Mouse (Mus musculus) gastrocnemius, adult 2 months (tissue): ENCODE measurements at regions not wholly inside any gene's neighbourhood (a gene's known extent, or its start where the extent isn't known, plus 50 kb on each side); places are given as distances from the start of the nearest gene placed in this dataset.
"Not testable (repeated sequence)": the region's sequence is repeated elsewhere in the genome, so short reads cannot be mapped to it uniquely, and the experiment has no call there.

ENCODE experiments used
- DNase-seq: peaks from one replicate; pipeline ENCODE4 v3.0.0; 2022
- H3K27ac ChIP-seq: fragments of 200-600 bp; 2 replicates; pipeline ENCODE4 v1.8.1; 2022; ENCODE audit warnings: mild to moderate bottlenecking
- H3K4me3 ChIP-seq: fragments of 200-600 bp; 2 replicates; pipeline ENCODE4 v1.8.1; 2022; ENCODE audit warnings: mild to moderate bottlenecking, moderate library complexity
- CTCF ChIP-seq: fragments of 200-600 bp; IDR thresholded peaks from 2 replicates; pipeline ENCODE4 v1.8.1; 2022; ENCODE audit warnings: antibody characterized with exemption, mild to moderate bottlenecking, moderate library complexity
- intact Hi-C: fragments of 180-260 bp; cut with DNase I; formaldehyde crosslinking; loops from one replicate; pipeline ENCODE4 v1.15.1; 2025

DNA sequence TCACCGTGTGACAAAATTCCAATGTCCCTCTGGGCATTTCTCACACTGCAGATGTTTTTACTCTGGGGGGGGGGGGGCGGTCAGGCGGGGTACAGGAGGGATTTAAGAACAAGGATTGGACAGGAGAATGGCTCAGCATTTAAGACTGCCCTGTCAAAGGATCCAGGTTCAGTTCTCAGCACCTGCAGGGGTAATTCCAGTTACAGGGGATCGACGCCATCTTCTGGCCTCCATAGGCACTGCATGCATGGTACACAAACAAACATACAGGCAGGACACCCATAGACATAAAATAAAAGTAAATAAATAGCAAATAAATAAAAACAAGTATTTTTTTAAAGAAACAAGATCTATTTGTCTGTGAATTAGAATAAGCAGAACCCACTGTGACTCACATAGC, 383.1 kb upstream of the Arid1b start:
- intact Hi-C loops = loop anchor here (10.0 kb wide), 3 partner anchors 114 to 436 kb away; partner anchors contain the start of gene Arid1b
- TF ChIP-seq CTCF = peak; percentile 52
- no peak for DNase-seq
- Histone ChIP-seq H3K4me3 (no peak overlapping the region), H3K27ac (no peak overlapping the region)

DNA sequence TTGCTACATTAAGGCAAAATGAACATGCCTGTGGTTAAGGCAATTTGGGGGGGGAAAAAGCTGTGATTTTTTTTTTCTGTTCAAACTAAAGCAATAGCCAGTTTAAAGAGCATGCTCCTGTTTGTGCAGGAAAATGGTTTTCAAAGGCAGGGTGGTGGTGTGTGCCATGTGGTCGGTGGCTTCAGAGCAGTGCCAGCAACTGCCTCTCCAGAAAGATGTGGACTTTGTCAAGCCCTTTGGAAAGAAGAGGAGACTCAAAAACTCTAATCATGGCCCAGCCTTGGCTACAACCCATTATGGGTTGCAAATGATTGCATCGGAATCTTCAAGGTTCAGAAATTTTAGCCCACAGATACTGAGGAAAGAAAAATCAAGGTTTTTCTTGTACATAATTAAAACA, 382.4 kb upstream of the Arid1b start:
- TF ChIP-seq CTCF = no peak
- Histone ChIP-seq H3K4me3 (peak overlapping the region; percentile 33), H3K27ac (peak overlapping the region; percentile 88)
- DNase-seq = no peak
- intact Hi-C loops = loop anchor here (10.0 kb wide), 3 partner anchors 113 to 437 kb away; partner anchors contain the start of gene Arid1b

DNA sequence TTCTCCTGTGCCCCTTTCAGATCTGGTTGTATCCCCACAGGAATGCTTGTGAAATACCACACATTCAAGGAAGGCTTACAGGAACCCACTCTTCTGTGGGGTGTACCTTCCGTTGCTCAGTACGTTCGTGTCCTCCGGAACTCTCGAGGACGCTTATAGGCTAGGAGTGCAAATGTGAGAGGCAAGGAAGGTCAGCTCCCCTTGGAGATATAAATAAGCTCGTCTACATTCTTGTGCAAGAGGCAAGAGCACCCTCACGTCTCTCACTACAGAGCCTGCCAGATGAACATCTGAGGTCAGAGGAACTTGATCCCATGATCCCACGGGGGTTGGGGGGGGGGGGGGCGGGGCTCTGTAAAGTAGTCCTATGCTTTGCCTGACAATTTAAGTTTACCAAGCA, 382.0 kb upstream of the Arid1b start:
- no peak for TF ChIP-seq CTCF
- peak; percentile 63 for DNase-seq
- intact Hi-C loops = loop anchor here (10.0 kb wide), 3 partner anchors 113 to 437 kb away; partner anchors contain the start of gene Arid1b
- H3K4me3 ChIP-seq = peak overlapping the region; percentile 53
- H3K27ac ChIP-seq = peak overlapping the region; percentile 88

DNA sequence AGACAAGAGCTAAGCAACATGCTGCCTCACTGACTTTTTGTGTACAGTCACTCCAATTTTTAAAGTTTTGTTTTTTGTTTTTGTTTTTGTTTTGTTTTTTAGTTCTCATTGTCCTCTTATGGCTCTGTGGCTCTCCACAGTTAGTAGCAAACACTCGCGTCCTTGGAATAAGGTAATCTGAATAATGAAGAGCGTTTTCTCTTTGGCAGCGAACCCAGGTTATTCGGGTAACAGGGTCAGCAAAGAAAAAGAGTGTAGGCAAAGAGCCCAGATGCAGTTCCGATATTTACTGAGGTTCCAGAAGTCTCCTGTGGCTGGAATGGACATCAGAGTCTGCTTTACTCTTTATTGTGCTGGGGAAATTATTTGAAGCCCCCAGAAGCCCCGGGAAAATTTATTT, 381.4 kb upstream of the Arid1b start:
- peak; percentile 47 for DNase-seq

DNA sequence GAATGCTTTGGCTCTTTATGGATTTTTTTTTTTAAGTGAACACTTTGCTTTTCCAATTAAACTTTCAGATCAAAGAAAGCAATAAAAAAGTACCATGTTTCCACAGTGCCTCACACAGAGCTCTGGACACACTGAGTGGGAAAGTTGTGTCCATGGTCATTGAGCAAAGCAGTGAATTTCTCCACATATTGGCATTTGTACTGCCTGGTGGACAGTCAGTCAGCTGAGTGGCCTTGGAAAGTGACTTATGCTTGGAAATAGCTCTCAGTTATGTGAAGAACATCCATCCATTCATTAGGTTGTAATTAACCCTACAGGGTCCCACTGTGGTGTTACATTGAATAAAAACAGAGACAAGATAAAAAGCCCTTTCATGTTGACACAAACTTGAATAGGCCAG, 373.8 kb upstream of the Arid1b start:
- H3K27ac ChIP-seq = no peak overlapping the region
- intact Hi-C loops = no loop called here
- no peak for DNase-seq
- no peak for TF ChIP-seq CTCF
- no peak overlapping the region for H3K4me3 ChIP-seq

More for the DNA sequence above, 381.4 kb upstream of the Arid1b start:
- H3K4me3 ChIP-seq = peak overlapping the region; percentile 53
- no peak for TF ChIP-seq CTCF
- H3K27ac ChIP-seq = peak overlapping the region; percentile 88
- intact Hi-C loops = loop anchor here (10.0 kb wide), 3 partner anchors 112 to 438 kb away; partner anchors contain the start of gene Arid1b

DNA sequence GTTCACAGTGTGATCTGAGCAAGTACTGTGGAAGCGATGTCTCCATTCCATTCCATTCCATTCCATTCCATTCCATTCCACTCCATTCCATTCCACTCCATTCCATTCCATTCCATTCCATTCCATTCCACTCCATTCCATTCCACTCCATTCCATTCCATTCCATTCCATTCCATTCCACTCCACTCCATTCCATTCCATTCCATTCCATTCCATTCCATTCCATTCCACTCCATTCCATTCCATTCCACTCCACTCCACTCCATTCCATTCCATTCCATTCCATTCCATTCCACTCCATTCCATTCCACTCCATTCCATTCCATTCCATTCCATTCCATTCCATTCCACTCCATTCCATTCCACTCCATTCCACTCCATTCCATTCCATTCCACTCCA, 368.0 kb upstream of the Arid1b start:
- DNase-seq, H3K4me3 ChIP-seq, H3K27ac ChIP-seq, intact Hi-C loops: not testable (repeated sequence)

DNA sequence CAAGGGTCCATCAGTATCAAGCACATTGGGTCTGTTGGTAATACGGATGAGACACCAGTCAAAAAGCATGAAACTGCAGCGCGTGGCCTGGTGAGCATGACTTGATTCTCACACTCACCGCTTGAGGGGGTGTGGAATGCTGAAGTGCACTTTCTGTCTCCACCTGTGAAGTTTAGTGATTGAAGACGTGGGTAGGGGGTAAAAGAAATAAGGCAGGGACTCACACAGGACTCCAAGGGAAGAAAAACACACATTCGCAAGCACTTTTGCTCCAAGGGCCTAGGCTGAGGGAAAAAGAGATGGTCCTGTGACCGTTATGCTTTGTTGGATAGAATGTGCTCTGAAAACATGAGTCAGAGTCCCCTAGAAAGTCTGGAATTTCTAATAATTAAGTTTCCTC, 366.6 kb upstream of the Arid1b start:
- no peak for TF ChIP-seq CTCF
- Histone ChIP-seq H3K27ac (no peak overlapping the region), H3K4me3 (no peak overlapping the region)
- no peak for DNase-seq
- intact Hi-C loops = no loop called here

DNA sequence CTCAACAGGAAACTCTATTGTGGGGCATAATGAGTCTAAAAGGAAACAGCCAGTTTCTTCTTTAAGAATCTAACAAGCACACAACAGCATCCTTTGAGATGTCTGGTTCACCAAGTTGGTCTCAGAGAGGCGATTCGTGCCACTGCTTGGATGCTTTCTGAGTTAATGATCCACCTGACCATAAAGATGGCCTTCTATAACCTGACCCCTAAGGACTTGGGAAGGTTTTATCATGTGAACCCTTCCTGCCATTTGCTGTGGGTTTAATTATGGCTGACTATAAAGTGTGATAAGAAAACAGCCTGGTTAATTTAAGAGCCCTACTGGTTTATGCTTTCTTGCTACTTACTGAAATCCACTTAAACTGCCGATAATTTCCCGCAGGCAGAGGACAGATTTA, 363.0 kb upstream of the Arid1b start:
- no peak for TF ChIP-seq CTCF
- Histone ChIP-seq H3K27ac (no peak overlapping the region), H3K4me3 (no peak overlapping the region)
- DNase-seq = no peak
- intact Hi-C loops = no loop called here

DNA sequence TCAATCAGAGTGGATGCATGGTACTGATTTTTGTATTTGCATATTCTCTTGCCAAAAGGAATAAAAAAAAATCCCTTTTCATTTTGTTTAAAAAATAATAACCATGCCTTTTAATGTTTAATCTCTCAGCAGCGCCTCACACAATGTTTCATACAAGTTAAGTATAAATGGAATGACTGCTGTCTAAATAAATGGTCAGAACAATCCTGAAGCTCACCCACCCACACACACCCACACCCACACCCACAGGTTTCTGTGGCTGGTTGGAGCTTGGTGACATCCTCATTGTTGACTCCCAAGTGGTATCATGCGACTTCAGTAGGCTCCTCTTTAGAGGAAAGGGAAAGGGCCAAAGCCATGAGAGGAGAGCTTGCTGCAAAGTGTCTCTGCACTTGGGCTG, 361.6 kb upstream of the Arid1b start:
- H3K27ac ChIP-seq = no peak overlapping the region
- H3K4me3 ChIP-seq = no peak overlapping the region
- no peak for TF ChIP-seq CTCF
- no peak for DNase-seq
- intact Hi-C loops = no loop called here

DNA sequence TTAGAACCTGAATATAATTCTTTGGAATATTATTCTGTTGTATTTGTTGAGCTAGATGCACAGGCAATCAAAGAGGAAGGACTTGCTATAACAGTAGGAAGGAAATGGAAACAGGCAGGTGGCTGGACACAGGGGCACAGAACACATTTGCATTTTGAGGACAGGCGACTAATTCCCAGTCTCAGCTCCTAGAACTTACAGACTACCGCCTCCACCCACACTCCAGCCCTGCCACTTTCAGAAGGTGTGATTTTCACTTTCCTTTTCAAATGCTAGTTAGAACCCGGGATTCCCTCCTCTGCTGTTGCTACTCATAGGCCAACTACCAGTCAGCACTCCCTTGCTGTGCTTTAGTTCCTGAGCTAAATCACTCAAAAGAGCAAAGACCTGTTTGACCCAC, 360.4 kb upstream of the Arid1b start:
- intact Hi-C loops = no loop called here
- no peak for TF ChIP-seq CTCF
- no peak overlapping the region for H3K27ac ChIP-seq
- DNase-seq = no peak
- H3K4me3 ChIP-seq = no peak overlapping the region

DNA sequence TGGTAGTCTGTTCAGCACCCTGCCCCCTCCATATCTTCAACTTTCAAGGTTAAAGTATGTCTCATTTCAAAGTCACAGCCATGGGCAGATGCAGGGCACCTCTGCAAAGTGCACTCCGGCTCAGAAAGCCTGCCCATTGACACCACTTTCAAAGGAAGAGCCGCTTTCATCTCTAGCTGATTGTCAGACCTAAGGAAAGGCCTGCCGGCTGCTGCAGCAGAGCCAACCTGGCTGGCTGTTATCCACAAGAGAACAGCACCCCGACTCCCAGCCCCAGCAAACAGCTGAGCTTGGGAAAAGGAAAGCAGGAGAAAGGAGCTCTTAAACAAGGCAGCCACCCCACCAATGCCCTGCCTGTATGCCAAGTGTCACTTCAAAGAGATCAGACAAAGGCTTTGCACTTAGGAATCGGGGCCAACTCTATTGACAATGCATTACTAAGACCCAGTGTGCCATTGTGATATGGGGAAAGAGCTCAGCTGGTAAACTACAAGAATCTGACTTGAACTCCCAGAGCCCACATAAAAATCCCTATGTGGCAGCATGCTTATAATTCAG, 357.3 kb upstream of the Arid1b start:
- no peak overlapping the region for H3K4me3 ChIP-seq
- intact Hi-C loops = no loop called here
- no peak for TF ChIP-seq CTCF
- no peak for DNase-seq
- no peak overlapping the region for H3K27ac ChIP-seq

DNA sequence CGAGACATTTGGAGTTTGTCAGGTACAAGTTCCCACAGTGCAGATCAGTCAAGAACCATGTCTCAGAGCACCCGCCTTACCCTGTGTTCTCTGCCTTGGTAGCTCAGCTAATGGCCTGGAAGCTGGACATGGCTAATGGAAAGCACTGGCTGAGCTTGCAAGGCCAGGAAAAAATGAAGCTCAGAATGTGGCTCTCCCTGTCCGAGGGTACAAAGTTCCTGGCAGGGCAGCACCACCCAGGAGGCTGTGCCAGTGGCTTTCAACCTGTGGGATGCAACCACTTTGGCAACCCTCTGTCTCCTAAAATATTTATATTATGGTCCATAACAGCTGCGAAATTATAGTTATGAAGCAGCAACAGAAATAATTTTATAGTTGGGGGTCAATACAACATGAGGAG, 354.6 kb upstream of the Arid1b start:
- no peak for TF ChIP-seq CTCF
- H3K4me3 ChIP-seq = no peak overlapping the region
- intact Hi-C loops = no loop called here
- H3K27ac ChIP-seq = peak overlapping the region; percentile 61
- DNase-seq = peak; percentile 26

DNA sequence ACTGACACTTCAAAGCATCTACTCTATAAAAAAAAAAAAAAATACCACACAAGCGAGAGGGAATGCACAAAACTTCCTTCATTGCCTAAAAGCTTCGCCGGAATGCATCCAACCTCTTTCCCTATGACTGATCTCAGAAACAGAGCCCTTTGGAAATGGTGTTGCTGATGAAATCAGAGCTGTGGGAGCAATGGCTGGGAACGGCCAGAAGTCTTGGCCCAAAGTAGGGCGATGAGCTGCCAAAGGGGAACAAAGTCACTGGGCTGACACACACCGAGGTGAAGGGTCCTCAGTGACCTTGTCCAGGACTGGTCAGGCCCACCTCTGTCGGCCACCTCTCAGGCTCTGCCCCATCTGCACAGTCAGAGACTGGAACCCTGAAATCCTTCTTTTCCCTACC, 353.6 kb upstream of the Arid1b start:
- intact Hi-C loops = no loop called here
- H3K27ac ChIP-seq = peak overlapping the region; percentile 61
- DNase-seq = peak; percentile 80
- no peak overlapping the region for H3K4me3 ChIP-seq
- no peak for TF ChIP-seq CTCF

DNA sequence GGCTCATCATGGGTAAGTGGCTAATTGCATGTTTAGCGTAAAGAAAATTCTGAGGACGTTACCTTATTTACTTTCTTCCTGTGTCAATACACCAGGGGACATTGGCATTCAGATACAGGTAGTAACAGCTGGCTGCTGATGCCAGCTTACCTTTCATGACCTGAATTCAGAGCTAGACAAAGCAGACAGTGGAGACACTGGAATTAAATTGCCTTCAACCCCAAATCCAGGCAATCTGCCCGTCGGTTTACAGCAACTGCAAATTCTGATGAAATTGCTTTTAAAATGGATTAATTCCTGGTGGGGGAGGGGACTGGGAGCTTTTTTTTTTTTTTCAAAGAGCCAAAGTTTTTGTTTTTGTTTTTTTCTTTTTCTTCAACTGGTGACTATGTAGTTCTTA, 353.0 kb upstream of the Arid1b start:
- peak; percentile 45 for DNase-seq
- no peak overlapping the region for H3K4me3 ChIP-seq
- intact Hi-C loops = no loop called here
- H3K27ac ChIP-seq = no peak overlapping the region
- TF ChIP-seq CTCF = no peak
